Mouse (Mus musculus): ENCODE data around the gene 2010111I01Rik. TPM values are rescaled to one million over a fixed set of nuclear protein-coding genes. Genes with fewer than 3 reads are reported as not detected.

Gene 2010111I01Rik
- total RNA-seq, 1 experiment, result 58.3 TPM

DNA sequence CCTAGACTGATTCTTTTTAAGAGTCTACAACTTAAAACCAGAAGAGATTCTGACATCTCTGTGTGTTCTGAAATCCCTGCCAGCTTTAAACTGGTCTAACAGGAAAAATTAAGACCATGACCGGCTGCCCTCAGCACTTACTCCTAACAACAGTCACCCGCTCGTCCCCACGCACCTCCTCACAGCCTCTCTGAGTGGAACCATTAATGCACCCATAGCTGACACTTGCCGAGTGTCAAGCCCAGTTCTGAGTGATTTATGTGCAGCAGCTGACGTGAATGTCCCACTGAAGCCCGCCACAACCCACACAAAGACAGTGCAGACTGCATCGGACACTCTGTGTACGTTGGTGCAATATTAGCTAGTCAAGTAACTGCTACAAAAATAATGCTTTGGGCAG lies 280.5 kb downstream of the 2010111I01Rik start:
- Histone ChIP-seq H3K27ac (ENCODE audit: insufficient read depth, low read depth, low read length, poor library complexity, severe bottlenecking) (no peak overlapping the region), H3K4me1 (ENCODE audit: control insufficient read depth in 2 of 2, insufficient read depth in 2 of 2, low read length in 2 of 2, poor library complexity in 1 of 2) (peaks cover 9 to 10% of the 10 kb centered on the region in 2 experiments; a peak in 2 of 4 replicates), H3K9ac (ENCODE audit: insufficient read depth, low read depth, low read length, poor library complexity, severe bottlenecking) (no peak overlapping the region), H3K4me3 (ENCODE audit: insufficient read depth in 1 of 2, low read depth in 1 of 2, low read length in 2 of 2, poor library complexity in 1 of 2, severe bottlenecking in 1 of 2) (no peak overlapping the region), H3K36me3 (ENCODE audit: control insufficient read depth, insufficient read depth, low read length, poor library complexity, severe bottlenecking) (peaks cover 19% of the 10 kb centered on the region), H3K9me3 (ENCODE audit: control insufficient read depth, insufficient read depth, low read depth, low read length) (no peaks in the 10 kb centered on the region)
- in situ Hi-C loops (cut with MboI; ENCODE audit: low sequenced_read_pairs in 2 of 2, unreplicated experiment in 2 of 2), result no loop called here
- TF ChIP-seq MAFK (IDR thresholded peaks at IDR 0.05; ENCODE audit: insufficient read depth, low read depth, low read length), result no peak
- TF ChIP-seq CHD2 (IDR thresholded peaks at IDR 0.05; ENCODE audit: low read depth, low read length), result no peak
- no peak for TF ChIP-seq HCFC1 (IDR thresholded peaks at IDR 0.05; ENCODE audit: borderline replicate concordance, insufficient read depth, low read length)
- TF ChIP-seq ZNF384 (IDR thresholded peaks at IDR 0.05; ENCODE audit: low read depth, low read length), result no peak
- TF ChIP-seq ZC3H11A (IDR thresholded peaks at IDR 0.05; ENCODE audit: borderline replicate concordance, low read depth, low read length), result no peak
- DNase-seq (ENCODE audit: low read depth, low spot score), result no peak

DNA sequence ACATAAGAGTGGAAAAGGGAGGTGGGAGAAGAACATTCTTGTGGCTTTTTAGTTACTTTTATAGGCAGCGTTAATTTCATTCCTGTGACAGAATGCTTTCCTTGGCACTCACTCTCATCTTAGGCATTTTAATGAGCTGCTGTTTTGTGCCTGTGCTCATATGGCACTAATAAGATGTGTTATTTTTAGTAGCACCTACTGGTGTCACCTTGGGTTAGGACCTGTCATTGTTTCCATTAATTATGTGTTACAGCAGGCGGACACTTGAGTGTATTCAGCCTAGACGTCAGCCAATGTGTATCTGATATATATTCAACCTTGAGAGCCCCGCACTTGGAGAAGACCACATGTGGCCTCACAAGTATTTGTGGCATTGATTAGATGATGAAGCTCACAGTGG lies 281.1 kb downstream of the 2010111I01Rik start:
- TF ChIP-seq CHD2 (IDR thresholded peaks at IDR 0.05; ENCODE audit: low read depth, low read length), result no peak
- TF ChIP-seq ZNF384 (IDR thresholded peaks at IDR 0.05; ENCODE audit: low read depth, low read length), result 0 out of 2 replicates have a peak, but pooled peaks have one; percentile 13
- Histone ChIP-seq H3K36me3 (ENCODE audit: control insufficient read depth, insufficient read depth, low read length, poor library complexity, severe bottlenecking) (peaks cover 19% of the 10 kb centered on the region), H3K9me3 (ENCODE audit: control insufficient read depth, insufficient read depth, low read depth, low read length) (no peaks in the 10 kb centered on the region), H3K27ac (ENCODE audit: insufficient read depth, low read depth, low read length, poor library complexity, severe bottlenecking) (no peak overlapping the region), H3K4me3 (ENCODE audit: insufficient read depth in 1 of 2, low read depth in 1 of 2, low read length in 2 of 2, poor library complexity in 1 of 2, severe bottlenecking in 1 of 2) (no peak overlapping the region), H3K9ac (ENCODE audit: insufficient read depth, low read depth, low read length, poor library complexity, severe bottlenecking) (no peak overlapping the region), H3K4me1 (ENCODE audit: control insufficient read depth in 2 of 2, insufficient read depth in 2 of 2, low read length in 2 of 2, poor library complexity in 1 of 2) (peaks cover 6 to 9% of the 10 kb centered on the region in 2 experiments; a peak in 2 of 4 replicates)
- in situ Hi-C loops (cut with MboI; ENCODE audit: low sequenced_read_pairs in 2 of 2, unreplicated experiment in 2 of 2), result no loop called here
- no peak for DNase-seq (ENCODE audit: low read depth, low spot score)

DNA sequence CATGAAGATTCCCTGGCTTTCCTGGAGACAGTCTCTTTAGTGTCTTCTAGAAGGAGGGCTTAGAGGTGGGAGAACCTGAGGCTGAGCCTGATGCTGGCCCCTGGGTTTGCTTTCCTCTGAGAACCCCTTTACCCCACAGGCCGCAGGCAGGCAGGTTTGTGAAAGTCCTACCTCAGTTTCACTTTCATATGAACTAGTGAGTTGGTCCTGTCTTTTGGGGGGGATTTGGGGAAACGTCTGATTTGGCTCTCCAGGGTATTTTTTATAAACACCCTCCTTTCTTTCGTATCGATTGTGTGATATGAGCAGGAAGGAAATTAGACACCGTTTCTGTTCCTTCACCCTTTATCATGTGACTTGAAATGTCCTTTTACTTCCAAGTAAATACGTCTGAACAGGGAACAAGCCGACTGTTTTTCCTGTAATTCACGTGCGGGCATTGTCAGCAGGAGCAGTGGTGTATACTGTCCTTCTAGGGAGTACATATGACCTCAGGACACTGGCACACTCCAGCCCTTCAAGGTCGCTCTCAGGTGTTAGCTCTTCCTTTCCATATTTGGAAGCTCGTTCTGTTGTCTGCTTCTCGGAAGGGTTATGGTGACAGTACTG lies 281.7 kb downstream of the 2010111I01Rik start:
- TF ChIP-seq ZNF384 (IDR thresholded peaks at IDR 0.05; ENCODE audit: low read depth, low read length), result no peak
- TF ChIP-seq HCFC1 (IDR thresholded peaks at IDR 0.05; ENCODE audit: borderline replicate concordance, insufficient read depth, low read length), result no peak
- no peak for TF ChIP-seq CHD2 (IDR thresholded peaks at IDR 0.05; ENCODE audit: low read depth, low read length)
- TF ChIP-seq ZC3H11A (IDR thresholded peaks at IDR 0.05; ENCODE audit: borderline replicate concordance, low read depth, low read length), result no peak
- TF ChIP-seq MAFK (IDR thresholded peaks at IDR 0.05; ENCODE audit: insufficient read depth, low read depth, low read length), result no peak
- Histone ChIP-seq H3K36me3 (ENCODE audit: control insufficient read depth, insufficient read depth, low read length, poor library complexity, severe bottlenecking) (peaks cover 19% of the 10 kb centered on the region), H3K9ac (ENCODE audit: insufficient read depth, low read depth, low read length, poor library complexity, severe bottlenecking) (no peak overlapping the region), H3K4me3 (ENCODE audit: insufficient read depth in 1 of 2, low read depth in 1 of 2, low read length in 2 of 2, poor library complexity in 1 of 2, severe bottlenecking in 1 of 2) (no peak overlapping the region), H3K27ac (ENCODE audit: insufficient read depth, low read depth, low read length, poor library complexity, severe bottlenecking) (no peak overlapping the region), H3K9me3 (ENCODE audit: control insufficient read depth, insufficient read depth, low read depth, low read length) (no peaks in the 10 kb centered on the region), H3K4me1 (ENCODE audit: control insufficient read depth in 2 of 2, insufficient read depth in 2 of 2, low read length in 2 of 2, poor library complexity in 1 of 2) (peaks cover 5 to 7% of the 10 kb centered on the region in 2 experiments; a peak in 2 of 4 replicates)
- in situ Hi-C loops (cut with MboI; ENCODE audit: low sequenced_read_pairs in 2 of 2, unreplicated experiment in 2 of 2), result no loop called here
- no peak for DNase-seq (ENCODE audit: low read depth, low spot score)

DNA sequence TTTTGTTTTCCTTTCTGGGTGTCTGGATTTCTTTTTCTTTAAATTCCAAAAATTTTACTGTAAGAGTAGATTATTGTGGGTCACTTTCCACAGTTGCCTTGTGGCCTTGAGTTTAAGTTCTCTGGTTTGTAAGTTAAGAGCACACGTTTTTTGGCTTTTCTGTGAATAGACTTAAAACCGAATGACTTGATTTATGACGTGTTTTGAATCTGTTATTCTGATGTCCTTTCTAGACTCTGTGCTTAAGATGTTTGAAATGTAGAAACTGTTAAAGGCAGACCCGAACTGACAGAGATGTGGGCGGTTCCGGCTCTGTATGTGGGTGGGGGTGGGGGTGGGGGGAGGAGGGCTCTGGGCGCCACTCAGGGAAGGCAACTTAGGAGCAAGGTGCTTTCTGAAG lies 282.3 kb downstream of the 2010111I01Rik start:
- Histone ChIP-seq H3K4me3 (ENCODE audit: insufficient read depth in 1 of 2, low read depth in 1 of 2, low read length in 2 of 2, poor library complexity in 1 of 2, severe bottlenecking in 1 of 2) (no peak overlapping the region), H3K4me1 (ENCODE audit: control insufficient read depth in 2 of 2, insufficient read depth in 2 of 2, low read length in 2 of 2, poor library complexity in 1 of 2) (peaks cover 3 to 5% of the 10 kb centered on the region in 2 experiments; a peak in 2 of 4 replicates), H3K27ac (ENCODE audit: insufficient read depth, low read depth, low read length, poor library complexity, severe bottlenecking) (no peak overlapping the region), H3K9me3 (ENCODE audit: control insufficient read depth, insufficient read depth, low read depth, low read length) (no peaks in the 10 kb centered on the region), H3K9ac (ENCODE audit: insufficient read depth, low read depth, low read length, poor library complexity, severe bottlenecking) (no peak overlapping the region), H3K36me3 (ENCODE audit: control insufficient read depth, insufficient read depth, low read length, poor library complexity, severe bottlenecking) (peaks cover 15% of the 10 kb centered on the region)
- no peak for DNase-seq (ENCODE audit: low read depth, low spot score)
- TF ChIP-seq CHD2 (IDR thresholded peaks at IDR 0.05; ENCODE audit: low read depth, low read length), result no peak
- no peak for TF ChIP-seq HCFC1 (IDR thresholded peaks at IDR 0.05; ENCODE audit: borderline replicate concordance, insufficient read depth, low read length)
- no peak for TF ChIP-seq ZNF384 (IDR thresholded peaks at IDR 0.05; ENCODE audit: low read depth, low read length)
- TF ChIP-seq MAFK (IDR thresholded peaks at IDR 0.05; ENCODE audit: insufficient read depth, low read depth, low read length), result no peak
- no peak for TF ChIP-seq ZC3H11A (IDR thresholded peaks at IDR 0.05; ENCODE audit: borderline replicate concordance, low read depth, low read length)
- in situ Hi-C loops (cut with MboI; ENCODE audit: low sequenced_read_pairs in 2 of 2, unreplicated experiment in 2 of 2), result no loop called here
